Mouse (Mus musculus) olfactory bulb, adult 2 months (tissue): ENCODE measurements around the gene Akt3. TPM values are rescaled to one million over a fixed set of nuclear protein-coding genes. Genes with fewer than 3 reads are reported as not detected.

Experiments
- H3K27ac ChIP-seq: fragments of 200-500 bp; 2 replicates; pipeline ENCODE4 v1.5.1; 2012; ENCODE audit warnings: low read depth, low read length; ENCODE audit not compliant: insufficient read depth
- H3K4me1 ChIP-seq: fragments of 200-500 bp; 2 replicates; pipeline ENCODE4 v1.6.1; 2012; ENCODE audit warnings: low read length; ENCODE audit not compliant: control insufficient read depth, insufficient read depth
- H3K4me3 ChIP-seq: fragments of 200-500 bp; 2 replicates; pipeline ENCODE4 v1.5.1; 2012; ENCODE audit warnings: mild to moderate bottlenecking, low read depth, low read length, moderate library complexity; ENCODE audit not compliant: insufficient read depth
- CTCF ChIP-seq: fragments of 200-500 bp; IDR thresholded peaks from 2 replicates; pipeline ENCODE4 v1.5.1; 2012; ENCODE audit warnings: low read depth, mild to moderate bottlenecking, low read length, moderate library complexity; ENCODE audit not compliant: insufficient read depth
- POLR2A ChIP-seq: fragments of 200-500 bp; IDR thresholded peaks from 2 replicates; pipeline ENCODE4 v1.6.1; 2012; ENCODE audit warnings: mild to moderate bottlenecking, low read depth, low read length, moderate library complexity; ENCODE audit not compliant: insufficient read depth
- WGBS: fragments of 180-500 bp; shearing (Covaris S2); methylation state at CpG from one replicate; pipeline ENCODE4 v1.1.7; 2018; 5-methylcytosine and 5-hydroxymethylcytosine counted together
- polyA plus RNA-seq: library from polyadenylated mRNA; stranded (reverse); fragments of >200 nt; gene quantifications from 2 replicates; pipeline ENCODE4 v1.2.4, GENCODE M21; 2012; ENCODE audit warnings: low replicate concordance; ENCODE audit not compliant: missing spikeins, insufficient read depth, insufficient read length

Akt3 gene
- polyA plus RNA-seq, 1 experiment: 204 TPM

GRCm38 (mm10) chr1:177258343-177259037 is 487 bp upstream of the Akt3 start:
- whole genome bisulfite sequencing: under 1% methylated on average over 68 of the region's 86 CpGs

GRCm38 (mm10) chr1:177257178-177258033 is 597 bp downstream of the Akt3 start:
- TF ChIP-seq POLR2A: no peak
- no peak for TF ChIP-seq CTCF
- Histone ChIP-seq H3K4me1 (peaks cover 4% of the 10 kb centered on the region; the same call in 1 of the 2 replicates), H3K27ac (peak overlapping the region; percentile 13), H3K4me3 (peak overlapping the region; percentile 85)
- under 1% methylated on average over 77 of the region's 86 CpGs for WGBS

More at GRCm38 (mm10) chr1:177258343-177259037, 487 bp upstream of the Akt3 start:
- no peak; the same call in 1 of the 2 replicates for TF ChIP-seq POLR2A
- no peak for TF ChIP-seq CTCF
- Histone ChIP-seq H3K4me1 (peaks cover 4% of the 10 kb centered on the region; the same call in 1 of the 2 replicates), H3K27ac (peak overlapping the region; percentile 73), H3K4me3 (peak overlapping the region; percentile 85)

GRCm38 (mm10) chr1:177248638-177249037 is 9.4 kb downstream of the Akt3 start:
- H3K27ac ChIP-seq: no peak overlapping the region
- no peak overlapping the region for H3K4me3 ChIP-seq
- WGBS: 38% methylated on average over 4 of the region's 4 CpGs
- H3K4me1 ChIP-seq: peaks cover 3% of the 10 kb centered on the region
- TF ChIP-seq CTCF: no peak
- no peak for TF ChIP-seq POLR2A

- Histone ChIP-seq H3K4me3 (no peak overlapping the region), H3K4me1 (no peaks in the 10 kb centered on the region), H3K27ac (no peak overlapping the region)
- TF ChIP-seq POLR2A (no peak), CTCF (no peak)
- WGBS: 81% methylated on average over 2 of the region's 2 CpGs
These were observed 19.6 kb downstream of the Akt3 start for GRCm38 (mm10) chr1:177238368-177238767.

GRCm38 (mm10) chr1:177236695-177237094 is 21.3 kb downstream of the Akt3 start:
- Histone ChIP-seq H3K4me1 (no peaks in the 10 kb centered on the region), H3K27ac (no peak overlapping the region), H3K4me3 (no peak overlapping the region)
- TF ChIP-seq POLR2A (no peak), CTCF (no peak)
- WGBS: 70% methylated on average over 2 of the region's 2 CpGs

GRCm38 (mm10) chr1:177236249-177236648 is 21.8 kb downstream of the Akt3 start:
- Histone ChIP-seq H3K27ac (no peak overlapping the region), H3K4me1 (no peaks in the 10 kb centered on the region), H3K4me3 (no peak overlapping the region)
- TF ChIP-seq POLR2A (no peak), CTCF (no peak)

GRCm38 (mm10) chr1:177234462-177234861 is 23.5 kb downstream of the Akt3 start:
- no peak overlapping the region for H3K4me3 ChIP-seq
- WGBS: 67% methylated on average over 5 of the region's 5 CpGs
- no peak overlapping the region for H3K27ac ChIP-seq
- TF ChIP-seq CTCF (no peak), POLR2A (no peak)
- no peaks in the 10 kb centered on the region for H3K4me1 ChIP-seq

- TF ChIP-seq POLR2A (no peak), CTCF (no peak)
- H3K4me3 ChIP-seq: no peak overlapping the region
- H3K27ac ChIP-seq: no peak overlapping the region
- no peaks in the 10 kb centered on the region for H3K4me1 ChIP-seq
These were observed 26.9 kb downstream of the Akt3 start for GRCm38 (mm10) chr1:177231122-177231521.

- no peak overlapping the region for H3K4me3 ChIP-seq
- no peak overlapping the region for H3K27ac ChIP-seq
- 63% methylated on average over 1 of the region's 1 CpGs for WGBS
- TF ChIP-seq POLR2A (no peak), CTCF (no peak)
- H3K4me1 ChIP-seq: no peaks in the 10 kb centered on the region
These were observed 59.0 kb downstream of the Akt3 start for GRCm38 (mm10) chr1:177198978-177199377.
